Mouse (Mus musculus): ENCODE results near the gene Ptrh2.

DNA sequence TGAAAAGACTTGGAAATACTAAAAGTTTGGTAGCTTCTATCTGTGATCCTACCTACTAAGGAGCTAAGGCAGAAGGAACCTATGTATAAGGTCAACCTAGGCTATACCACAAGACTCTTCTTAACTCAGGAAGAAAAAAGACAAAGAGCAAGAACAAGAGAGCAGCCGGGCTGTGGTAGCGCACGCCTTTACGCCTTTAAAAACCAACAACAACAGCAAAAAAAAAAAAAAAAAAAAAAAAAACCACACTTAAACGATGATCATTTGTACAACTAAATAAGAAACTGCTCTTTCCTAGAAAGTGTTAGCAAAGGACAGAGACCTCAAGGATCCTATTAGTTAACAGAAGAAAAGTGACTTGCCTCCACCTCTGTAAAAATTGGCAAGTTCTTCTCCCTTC, 57.7 kb downstream of the Ptrh2 start:
- TF ChIP-seq PAX5 (IDR thresholded peaks at IDR 0.05; ENCODE audit: low read length) (no peak), CTCF (conservative IDR thresholded peaks at IDR 0.05 in 1 of 2, IDR thresholded peaks at IDR 0.05 in 1 of 2; ENCODE audit: low read depth in 2 of 2, low read length in 2 of 2) (no peak), TCF12 (IDR thresholded peaks at IDR 0.05; ENCODE audit: low read depth, low read length) (no peak), CHD2 (IDR thresholded peaks at IDR 0.05; ENCODE audit: low read length) (no peak), MAFK (IDR thresholded peaks at IDR 0.05; ENCODE audit: insufficient replicate concordance, low read length) (no peak), JUND (conservative IDR thresholded peaks at IDR 0.05; ENCODE audit: low read depth, low read length) (no peak), MAX (IDR thresholded peaks at IDR 0.05; ENCODE audit: low read length) (no peak), RCOR1 (conservative IDR thresholded peaks at IDR 0.05; ENCODE audit: low read depth, low read length) (no peak), ELF1 (IDR thresholded peaks at IDR 0.05; ENCODE audit: low read depth, low read length) (no peak), NRF1 (IDR thresholded peaks at IDR 0.05; ENCODE audit: low read depth, low read length) (no peak), USF1 (IDR thresholded peaks at IDR 0.05; ENCODE audit: low read depth, low read length) (no peak), POLR2A (IDR thresholded peaks at IDR 0.05; ENCODE audit: low read depth, low read length) (no peak), ETS1 (conservative IDR thresholded peaks at IDR 0.05; ENCODE audit: low read depth, low read length) (no peak), MXI1 (IDR thresholded peaks at IDR 0.05; ENCODE audit: low read depth, low read length) (no peak)

Measured in CH12.LX (cell line).